In the genomic region with DNA sequence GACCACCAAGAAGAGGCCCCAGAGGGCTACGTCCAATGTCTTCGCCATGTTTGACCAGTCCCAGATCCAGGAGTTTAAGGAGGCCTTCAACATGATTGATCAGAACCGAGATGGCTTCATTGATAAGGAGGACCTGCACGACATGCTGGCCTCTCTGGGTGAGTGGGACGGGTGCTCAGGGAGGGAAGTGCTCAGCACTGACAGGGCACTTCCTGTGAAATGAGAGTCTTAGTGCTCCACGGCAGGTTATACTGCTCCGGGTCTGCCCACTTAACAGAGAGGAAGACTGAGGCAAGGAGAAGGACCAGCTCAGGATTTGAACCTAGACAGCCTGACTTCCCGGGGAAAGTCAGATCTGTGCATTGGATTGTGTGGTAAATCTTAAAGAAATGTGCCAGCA, we compare ENCODE assay signal across 19 mouse cellular contexts. TPM values are rescaled to one million over a fixed set of nuclear protein-coding genes. Genes with fewer than 3 reads are reported as not detected.
DNase-seq lines count a peak whose midpoint lies in the region; ATAC-seq and TF ChIP-seq lines count a peak whose summit lies in the region.
"Had no signal": no experiment of that assay in that cellular context is flagged by ENCODE, and none has a peak within 500 bp of the region (broad histone marks: within the 10 kb centered on the region; RNA-seq: fewer than 3 reads in every experiment).

No protein-coding gene starts in this region.

- no peak for TF ChIP-seq EP300 in heart, adult 2 months (IDR thresholded peaks at IDR 0.05; ENCODE audit: insufficient read depth, low read depth, low read length)

- H3K79me2 ChIP-seq in heart, adult 2 months (replicated peaks; ENCODE audit: control insufficient read depth, insufficient read depth, low read length), result no peaks in the 10 kb centered on the region

- no peak for TF ChIP-seq CTCF in heart, adult 2 months (IDR thresholded peaks at IDR 0.05)
- no peak for TF ChIP-seq CTCF in lung, embryonic 14.5 days (IDR thresholded peaks at IDR 0.05; ENCODE audit: low read depth)
- no peak for TF ChIP-seq CTCF in intestine, postnatal 0 days (IDR thresholded peaks at IDR 0.05; ENCODE audit: low read depth)

- peaks cover 36% of the 10 kb centered on the region for H3K36me3 ChIP-seq in heart, embryonic 13.5 days
- no peaks in the 10 kb centered on the region for H3K36me3 ChIP-seq in heart, adult 2 months (ENCODE audit: control insufficient read depth, insufficient read depth, low read length)
- peaks cover 8% of the 10 kb centered on the region; the same call in 1 of the 2 replicates for H3K36me3 ChIP-seq in lung, embryonic 14.5 days (ENCODE audit: insufficient read depth)
- peaks cover 4% of the 10 kb centered on the region; the same call in 1 of the 2 replicates for H3K36me3 ChIP-seq in intestine, postnatal 0 days (ENCODE audit: control insufficient read depth, insufficient read depth)
- no peaks in the 10 kb centered on the region for H3K36me3 ChIP-seq in stomach, embryonic 15.5 days
- H3K36me3 ChIP-seq in forebrain, embryonic 12.5 days (replicated peaks), result no peaks in the 10 kb centered on the region
- H3K36me3 ChIP-seq: hindbrain, embryonic 13.5 days; midbrain, embryonic 15.5 days had no signal

- H3K4me1 ChIP-seq in heart, embryonic 13.5 days, result peaks cover 88% of the 10 kb centered on the region
- peaks cover 5% of the 10 kb centered on the region for H3K4me1 ChIP-seq in heart, adult 2 months (ENCODE audit: control insufficient read depth, insufficient read depth, low read length)
- peaks cover 23% of the 10 kb centered on the region for H3K4me1 ChIP-seq in lung, embryonic 14.5 days (ENCODE audit: insufficient read depth)
- H3K4me1 ChIP-seq in intestine, postnatal 0 days (replicated peaks; ENCODE audit: control insufficient read depth, insufficient read depth, low read length), result 0 out of 2 replicates have a peak, but pooled peaks cover 10% of the 10 kb centered on the region
- H3K4me1 ChIP-seq in stomach, embryonic 15.5 days, result peaks cover 31% of the 10 kb centered on the region
- H3K4me1 ChIP-seq in forebrain, embryonic 12.5 days, result peaks cover 31% of the 10 kb centered on the region

- no peaks in the 10 kb centered on the region for H3K9me3 ChIP-seq in heart, embryonic 13.5 days
- H3K9me3 ChIP-seq in lung, embryonic 14.5 days (ENCODE audit: low read depth, low read length), result no peaks in the 10 kb centered on the region
- H3K9me3 ChIP-seq in intestine, postnatal 0 days (ENCODE audit: control insufficient read depth), result no peaks in the 10 kb centered on the region
- no peaks in the 10 kb centered on the region for H3K9me3 ChIP-seq in stomach, embryonic 15.5 days
- no peaks in the 10 kb centered on the region for H3K9me3 ChIP-seq in forebrain, embryonic 12.5 days
- H3K9me3 ChIP-seq: forebrain, embryonic 13.5 days; hindbrain, embryonic 13.5 days; midbrain, embryonic 15.5 days had no signal

- H3K27ac ChIP-seq in heart, embryonic 13.5 days (replicated peaks), result peak overlapping the region; percentile 13; the same call in 1 of the 2 replicates
- no peak overlapping the region for H3K27ac ChIP-seq in heart, adult 2 months
- no peak overlapping the region for H3K27ac ChIP-seq in lung, embryonic 14.5 days (ENCODE audit: low read depth)
- no peak overlapping the region; the same call in 1 of the 2 replicates for H3K27ac ChIP-seq in intestine, postnatal 0 days (ENCODE audit: low read depth, low read length)
- peak overlapping the region; percentile 7; the same call in 1 of the 2 replicates for H3K27ac ChIP-seq in stomach, embryonic 15.5 days
- H3K27ac ChIP-seq in forebrain, embryonic 12.5 days, result no peak overlapping the region
- H3K27ac ChIP-seq: forebrain, embryonic 13.5 days; hindbrain, embryonic 13.5 days; liver, embryonic 14.5 days; midbrain, embryonic 15.5 days had no signal

- DNase-seq in heart, adult 2 months, result no peak
- no peak for DNase-seq in lung, embryonic 14.5 days
- no peak for DNase-seq in lung, postnatal 25 days (ENCODE audit: low spot score)
- DNase-seq: cerebellum, adult 18-20 months; cerebellum, postnatal 25 days; gastrocnemius, postnatal 25 days; right cerebral cortex, postnatal 25 days; thymus, adult 18-20 months; thymus, postnatal 4 days had no signal

- ATAC-seq in heart, embryonic 13.5 days (ENCODE audit: extremely low read depth, insufficient number of reproducible peaks, low FRiP score, low TSS enrichment), result no peak
- no peak for ATAC-seq in lung, embryonic 14.5 days (ENCODE audit: insufficient read depth)
- no peak for ATAC-seq in intestine, postnatal 0 days
- ATAC-seq in stomach, embryonic 15.5 days (ENCODE audit: insufficient read depth, low FRiP score, low read depth), result no peak
- no peak for ATAC-seq in forebrain, embryonic 12.5 days (ENCODE audit: low FRiP score)
- ATAC-seq: forebrain, embryonic 13.5 days; inflammation-experienced regulatory T-cells, adult 6 months; midbrain, embryonic 15.5 days had no signal

- H3K4me2 ChIP-seq in heart, embryonic 13.5 days, result peak overlapping the region; percentile 76
- peak overlapping the region; percentile 54 for H3K4me2 ChIP-seq in lung, embryonic 14.5 days
- H3K4me2 ChIP-seq in intestine, postnatal 0 days (replicated peaks; ENCODE audit: low read depth), result peak overlapping the region; percentile 48
- H3K4me2 ChIP-seq in stomach, embryonic 15.5 days, result peak overlapping the region; percentile 28
- no peak overlapping the region for H3K4me2 ChIP-seq in forebrain, embryonic 12.5 days
- H3K4me2 ChIP-seq: forebrain, embryonic 13.5 days; hindbrain, embryonic 13.5 days; midbrain, embryonic 15.5 days had no signal

- no peak for TF ChIP-seq POLR2A in heart, adult 2 months (IDR thresholded peaks at IDR 0.05; ENCODE audit: insufficient read depth, low read depth, low read length)

- 70% methylated on average over 8 of the region's 8 CpGs for WGBS in heart, embryonic 13.5 days
- 85% methylated on average over 8 of the region's 8 CpGs for WGBS in heart, adult 2 months
- 66% methylated on average over 8 of the region's 8 CpGs for WGBS in lung, embryonic 14.5 days
- 71% methylated on average over 8 of the region's 8 CpGs for WGBS in intestine, postnatal 0 days
- 65% methylated on average over 8 of the region's 8 CpGs for WGBS in stomach, embryonic 15.5 days
- WGBS in forebrain, embryonic 12.5 days, result 91% methylated on average over 8 of the region's 8 CpGs

- intact Hi-C loops in heart, adult 2 months (cut with DNase I), result no loop called here

- no peaks in the 10 kb centered on the region for H3K27me3 ChIP-seq in heart, embryonic 13.5 days (replicated peaks)
- no peaks in the 10 kb centered on the region; the same call in 1 of the 2 replicates for H3K27me3 ChIP-seq in heart, adult 2 months (ENCODE audit: control insufficient read depth, insufficient read depth, low read length)
- no peaks in the 10 kb centered on the region for H3K27me3 ChIP-seq in lung, embryonic 14.5 days (ENCODE audit: insufficient read depth, low read length)
- no peaks in the 10 kb centered on the region for H3K27me3 ChIP-seq in intestine, postnatal 0 days (replicated peaks; ENCODE audit: control insufficient read depth, insufficient read depth, low read length)
- H3K27me3 ChIP-seq in stomach, embryonic 15.5 days (replicated peaks), result no peaks in the 10 kb centered on the region
- peaks cover 15% of the 10 kb centered on the region for H3K27me3 ChIP-seq in forebrain, embryonic 12.5 days
- H3K27me3 ChIP-seq: midbrain, embryonic 15.5 days had no signal

- H3K9ac ChIP-seq in heart, embryonic 13.5 days, result peak overlapping the region; percentile 84
- H3K9ac ChIP-seq in heart, adult 2 months (ENCODE audit: low read depth, low read length), result no peak overlapping the region
- no peak overlapping the region; the same call in 1 of the 2 replicates for H3K9ac ChIP-seq in lung, embryonic 14.5 days
- peak overlapping the region; percentile 18 for H3K9ac ChIP-seq in intestine, postnatal 0 days (ENCODE audit: low read depth, low read length)
- no peak overlapping the region for H3K9ac ChIP-seq in stomach, embryonic 15.5 days
- H3K9ac ChIP-seq in forebrain, embryonic 12.5 days, result no peak overlapping the region
- H3K9ac ChIP-seq: forebrain, embryonic 13.5 days; hindbrain, embryonic 13.5 days; liver, embryonic 14.5 days; midbrain, embryonic 15.5 days had no signal

- H3K4me3 ChIP-seq in heart, embryonic 13.5 days, result peak overlapping the region; percentile 69
- H3K4me3 ChIP-seq in heart, adult 2 months, result no peak overlapping the region
- peak overlapping the region; percentile 8; the same call in 1 of the 2 replicates for H3K4me3 ChIP-seq in lung, embryonic 14.5 days (ENCODE audit: low read depth, low read length)
- H3K4me3 ChIP-seq in intestine, postnatal 0 days (ENCODE audit: low read depth, low read length), result peak overlapping the region; percentile 17; the same call in 1 of the 2 replicates
- H3K4me3 ChIP-seq in stomach, embryonic 15.5 days (replicated peaks), result peak overlapping the region; percentile 23
- H3K4me3 ChIP-seq in forebrain, embryonic 12.5 days (replicated peaks), result no peak overlapping the region
- H3K4me3 ChIP-seq: forebrain, embryonic 13.5 days; hindbrain, embryonic 13.5 days; midbrain, embryonic 15.5 days had no signal

RNA-seq across cellular contexts. Expression of a gene that starts 3.4 kb away (rescaled TPM):
- 1,696 and 1,855 TPM in 2 replicates for polyA plus RNA-seq in heart, embryonic 13.5 days (2015; fragmentation: Nextera tagmentation; extraction: Ambion mirVana)
- 100 to 1,000 TPM in 1 of 2 experiments, 10 to 100 TPM in 1; 86.6 to 107 TPM for total RNA-seq in heart, adult 2 months (2021)
- polyA plus RNA-seq in heart, adult 2 months (2012; rRNA removed), result 176 and 204 TPM in 2 replicates
- polyA plus RNA-seq in lung, embryonic 14.5 days (2014; fragmentation: Nextera tagmentation; extraction: Ambion mirVana), result 397 and 446 TPM in 2 replicates
- 1,325 and 1,382 TPM in 2 replicates for polyA plus RNA-seq in intestine, postnatal 0 days (2015; fragmentation: Nextera tagmentation; extraction: Ambion mirVana)
- polyA plus RNA-seq in stomach, embryonic 15.5 days (2015; fragmentation: Nextera tagmentation; extraction: Ambion mirVana), result 1,258 and 1,308 TPM in 2 replicates
- polyA plus RNA-seq in forebrain, embryonic 12.5 days (2016; fragmentation: Nextera tagmentation; extraction: Ambion mirVana), result 61.4 and 95.4 TPM in 2 replicates
- total RNA-seq: megakaryocyte, adult 5-6 weeks had no signal
- polyA plus RNA-seq: inflammation-experienced regulatory T-cells, adult 6 months had no signal

Comparison
In these comparisons a context has a peak if more than half of its experiments do, and no peak if none do; other contexts are left out.
1. H3K27ac ChIP-seq: peak in heart, embryonic 13.5 days (single experiment) and stomach, embryonic 15.5 days (single experiment); none in heart, adult 2 months (single experiment), lung, embryonic 14.5 days (single experiment), intestine, postnatal 0 days (single experiment) and forebrain, embryonic 12.5 days (single experiment).
2. H3K4me3 ChIP-seq: peak in heart, embryonic 13.5 days (single experiment), lung, embryonic 14.5 days (single experiment), intestine, postnatal 0 days (single experiment) and stomach, embryonic 15.5 days (single experiment); none in heart, adult 2 months (single experiment) and forebrain, embryonic 12.5 days (single experiment).
3. H3K9ac ChIP-seq: peak in heart, embryonic 13.5 days (single experiment) and intestine, postnatal 0 days (single experiment); none in heart, adult 2 months (single experiment), lung, embryonic 14.5 days (single experiment), stomach, embryonic 15.5 days (single experiment) and forebrain, embryonic 12.5 days (single experiment).